Mouse (Mus musculus) heart, embryonic 11.5 days (tissue): ENCODE data around the gene Dtymk. TPM values are rescaled to one million over a fixed set of nuclear protein-coding genes. Genes with fewer than 3 reads are reported as not detected.
"Not testable (repeated sequence)": the region's sequence is repeated elsewhere in the genome, so short reads cannot be mapped to it uniquely, and the experiment has no call there.

ENCODE experiments used
- ATAC-seq: fragments of 200-750 bp; cut with Nextera tagmentation; replicated peaks from 2 replicates; pipeline ENCODE4 v1.8.0; 2017; ENCODE audit warnings: moderate library complexity; ENCODE audit not compliant: insufficient number of reproducible peaks, low FRiP score, low TSS enrichment
- H3K27ac ChIP-seq: fragments of 300-500 bp; sonication (generic); 2 replicates; pipeline ENCODE4 v1.5.1; 2014; ENCODE audit warnings: mild to moderate bottlenecking, low read depth, low read length
- H3K27me3 ChIP-seq: fragments of 300-500 bp; sonication (generic); 2 replicates; pipeline ENCODE4 v1.6.1; 2014; ENCODE audit warnings: mild to moderate bottlenecking, low read length, mixed read lengths; ENCODE audit not compliant: control insufficient read depth, insufficient read depth
- H3K36me3 ChIP-seq: fragments of 300-500 bp; sonication (generic); 2 replicates; pipeline ENCODE4 v1.6.1; 2014; ENCODE audit warnings: mild to moderate bottlenecking, low read length, moderate library complexity, mixed read lengths; ENCODE audit not compliant: control insufficient read depth, insufficient read depth
- H3K4me1 ChIP-seq: fragments of 300-500 bp; sonication (generic); 2 replicates; pipeline ENCODE4 v1.6.1; 2014; ENCODE audit warnings: low read length; ENCODE audit not compliant: control insufficient read depth, insufficient read depth
- H3K4me2 ChIP-seq: fragments of 300-500 bp; sonication (generic); 2 replicates; pipeline ENCODE4 v1.6.1; 2014; ENCODE audit warnings: mild to moderate bottlenecking, moderate library complexity
- H3K4me3 ChIP-seq: fragments of 300-500 bp; sonication (generic); 2 replicates; pipeline ENCODE4 v1.5.1; 2014; ENCODE audit warnings: low read depth, low read length
- H3K9ac ChIP-seq: fragments of 300-500 bp; sonication (generic); 2 replicates; pipeline ENCODE4 v1.6.1; 2014; ENCODE audit warnings: mild to moderate bottlenecking, low read depth, low read length, moderate library complexity
- H3K9me3 ChIP-seq: fragments of 300-500 bp; sonication (generic); replicated peaks from 2 replicates; pipeline ENCODE4 v1.6.1; 2016; ENCODE audit warnings: low read length; ENCODE audit not compliant: control insufficient read depth
- WGBS: fragments of 180-500 bp; shearing (Covaris S2); extraction: QIAGEN DNeasy Blood & Tissue Kit; methylation state at CpG from one replicate; pipeline ENCODE4 v1.1.7; 2014; ENCODE audit not compliant: insufficient replicate concordance; 5-methylcytosine and 5-hydroxymethylcytosine counted together
- polyA plus RNA-seq: library from polyadenylated mRNA; unstranded; fragments of >200 nt; fragmentation: Nextera tagmentation; extraction: Ambion mirVana; gene quantifications from 2 replicates; pipeline ENCODE4 v1.2.1, GENCODE M21; 2014

Gene Dtymk
- polyA plus RNA-seq = 201 and 206 TPM in 2 replicates

GRCm38 (mm10) chr1:93801741-93802238 lies at the start of gene Dtymk:
Gene Dtymk (minus strand): TSS chr1:93801934.
- H3K9me3 ChIP-seq = no peaks in the 10 kb centered on the region
- H3K27me3 ChIP-seq = no peaks in the 10 kb centered on the region
- H3K4me1 ChIP-seq = peaks cover 18% of the 10 kb centered on the region
- H3K27ac ChIP-seq = peak within 1 kb of the TSS; percentile 91
- under 1% methylated on average over 42 of the region's 42 CpGs for WGBS
- H3K4me2 ChIP-seq = peak within 1 kb of the TSS; percentile 81
- H3K4me3 ChIP-seq = peak within 1 kb of the TSS; percentile 83
- peak; percentile 52 for ATAC-seq
- H3K9ac ChIP-seq = peak within 1 kb of the TSS; percentile 88
- H3K36me3 ChIP-seq = peaks cover 10% of the 10 kb centered on the region

GRCm38 (mm10) chr1:93845766-93846366 lies 44.1 kb upstream of the Dtymk start:
- H3K36me3 ChIP-seq, H3K9me3 ChIP-seq, H3K4me2 ChIP-seq, H3K4me1 ChIP-seq, H3K27me3 ChIP-seq, ATAC-seq, H3K4me3 ChIP-seq, H3K9ac ChIP-seq, H3K27ac ChIP-seq: not testable (repeated sequence)
- WGBS = 58% methylated on average over 1 of the region's 3 CpGs

- ATAC-seq, H3K36me3 ChIP-seq, H3K4me1 ChIP-seq, H3K27ac ChIP-seq, H3K4me2 ChIP-seq, H3K9me3 ChIP-seq, H3K9ac ChIP-seq, H3K4me3 ChIP-seq, H3K27me3 ChIP-seq: not testable (repeated sequence)
- 82% methylated on average over 7 of the region's 8 CpGs for WGBS
Measured at GRCm38 (mm10) chr1:93838569-93838968, 36.8 kb upstream of the Dtymk start.

- Histone ChIP-seq H3K27ac (no peak overlapping the region), H3K4me1 (no peaks in the 10 kb centered on the region), H3K27me3 (no peaks in the 10 kb centered on the region), H3K4me3 (no peak overlapping the region), H3K9me3 (no peaks in the 10 kb centered on the region), H3K4me2 (no peak overlapping the region), H3K36me3 (no peaks in the 10 kb centered on the region), H3K9ac (no peak overlapping the region)
- ATAC-seq = no peak
- WGBS = 85% methylated on average over 8 of the region's 8 CpGs
Measured at GRCm38 (mm10) chr1:93837335-93837734, 35.6 kb upstream of the Dtymk start.

GRCm38 (mm10) chr1:93836532-93836913 lies 34.8 kb upstream of the Dtymk start:
- WGBS = 86% methylated on average over 2 of the region's 2 CpGs
- ATAC-seq = no peak
- H3K4me1 ChIP-seq = no peaks in the 10 kb centered on the region
- H3K27me3 ChIP-seq = no peaks in the 10 kb centered on the region
- H3K36me3 ChIP-seq = no peaks in the 10 kb centered on the region
- no peak overlapping the region for H3K27ac ChIP-seq
- no peaks in the 10 kb centered on the region for H3K9me3 ChIP-seq
- H3K4me3 ChIP-seq = no peak overlapping the region
- H3K4me2 ChIP-seq = no peak overlapping the region
- H3K9ac ChIP-seq = no peak overlapping the region

- H3K4me2 ChIP-seq = no peak overlapping the region
- H3K36me3 ChIP-seq = no peaks in the 10 kb centered on the region
- H3K27ac ChIP-seq = no peak overlapping the region
- H3K9me3 ChIP-seq = no peaks in the 10 kb centered on the region
- no peaks in the 10 kb centered on the region for H3K4me1 ChIP-seq
- no peak overlapping the region for H3K9ac ChIP-seq
- H3K27me3 ChIP-seq = no peaks in the 10 kb centered on the region
- H3K4me3 ChIP-seq = no peak overlapping the region
- no peak for ATAC-seq
- 72% methylated on average over 6 of the region's 6 CpGs for WGBS
Measured at GRCm38 (mm10) chr1:93835876-93836531, 34.3 kb upstream of the Dtymk start.

- Histone ChIP-seq H3K27ac (no peak overlapping the region), H3K4me2 (no peak overlapping the region), H3K4me3 (no peak overlapping the region), H3K9ac (no peak overlapping the region), H3K36me3 (no peaks in the 10 kb centered on the region), H3K27me3 (no peaks in the 10 kb centered on the region), H3K9me3 (no peaks in the 10 kb centered on the region), H3K4me1 (no peaks in the 10 kb centered on the region)
- no peak for ATAC-seq
- WGBS = 87% methylated on average over 4 of the region's 4 CpGs
Measured at GRCm38 (mm10) chr1:93835211-93835610, 33.5 kb upstream of the Dtymk start.

GRCm38 (mm10) chr1:93834671-93835150 lies 33.0 kb upstream of the Dtymk start:
- Histone ChIP-seq H3K27me3 (no peaks in the 10 kb centered on the region), H3K9ac (no peak overlapping the region), H3K4me3 (no peak overlapping the region), H3K9me3 (no peaks in the 10 kb centered on the region), H3K4me1 (no peaks in the 10 kb centered on the region), H3K4me2 (no peak overlapping the region), H3K36me3 (no peaks in the 10 kb centered on the region), H3K27ac (no peak overlapping the region)
- 88% methylated on average over 7 of the region's 7 CpGs for WGBS
- no peak for ATAC-seq
